Mouse (Mus musculus): ENCODE measurements around the gene Spag7.

- no peak for TF ChIP-seq CTCF (IDR thresholded peaks at IDR 0.05; ENCODE audit: control insufficient read depth, insufficient read depth, insufficient replicate concordance, low read depth, low read length)
- no peak for TF ChIP-seq POLR2A (IDR thresholded peaks at IDR 0.05; ENCODE audit: control insufficient read depth, low read depth, low read length)
Measured at GRCm38 (mm10) chr11:70626877-70627276, 42.3 kb downstream of the Spag7 start.
